Mouse (Mus musculus) erythroblast, embryonic 14.5 days (primary cell): ENCODE results near the gene Smok3c.

Source experiments
- GATA1 ChIP-seq: IDR thresholded peaks from 2 replicates; pipeline ENCODE4 v1.6.1; 2012; ENCODE audit warnings: low read length, inconsistent platforms, mixed read lengths
- TAL1 ChIP-seq: IDR thresholded peaks from 3 replicates; pipeline ENCODE4 v1.6.1; 2012; ENCODE audit warnings: low read length, inconsistent platforms, mixed read lengths

DNA sequence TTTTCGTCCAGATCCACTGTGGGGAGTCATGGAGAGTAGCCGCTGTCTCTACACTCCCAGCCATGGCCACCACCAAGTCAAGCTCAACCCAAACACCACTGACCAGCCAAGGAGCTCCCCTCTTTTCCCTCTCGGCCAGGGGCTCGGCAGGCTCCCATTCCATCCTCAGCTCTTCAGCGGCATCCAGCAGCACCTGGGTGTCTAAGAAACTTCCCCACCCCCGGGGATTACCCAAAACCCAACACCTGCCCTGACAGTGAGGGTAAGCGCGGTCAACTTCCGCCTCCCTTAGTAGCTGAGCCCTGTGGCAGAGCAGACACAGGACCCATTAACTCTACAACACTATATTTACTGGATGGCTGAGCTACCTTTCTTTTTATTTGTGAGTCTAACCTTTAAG, 28.5 kb downstream of the Smok3c start:
- TF ChIP-seq GATA1 (no peak), TAL1 (no peak)
